Mouse (Mus musculus): Measurements from ENCODE around the gene Sys1. TPM values are rescaled to one million over a fixed set of nuclear protein-coding genes. Genes with fewer than 3 reads are reported as not detected.

Sys1 gene
- total RNA-seq, 4 experiments from 2014 or later = 40.4 to 45.8 (median 44.8) TPM

- DNase-seq (ENCODE audit: low spot score in 2 of 2) = no peak
These were observed 3.6 kb upstream of the Sys1 start for GRCm38 (mm10) chr2:164453047-164453757.

- DNase-seq (ENCODE audit: low spot score in 2 of 2) = no peak
These were observed 2.8 kb upstream of the Sys1 start for GRCm38 (mm10) chr2:164453887-164454500.

- DNase-seq (ENCODE audit: low spot score in 2 of 2) = peak; percentile 59 to 70
These were observed 1.9 kb upstream of the Sys1 start for GRCm38 (mm10) chr2:164454846-164455245.

- DNase-seq (ENCODE audit: low spot score in 2 of 2) = no peak
These were observed 1.2 kb upstream of the Sys1 start for GRCm38 (mm10) chr2:164455421-164456190.

GRCm38 (mm10) chr2:164456413-164456812, 351 bp upstream of the Sys1 start:
- no peak for DNase-seq (ENCODE audit: low spot score in 2 of 2)

- DNase-seq (ENCODE audit: low spot score in 2 of 2) = no peak
These were observed 1.2 kb downstream of the Sys1 start for GRCm38 (mm10) chr2:164457942-164458341.

GRCm38 (mm10) chr2:164458535-164458934, 1.8 kb downstream of the Sys1 start:
- DNase-seq (ENCODE audit: low spot score in 2 of 2) = no peak

- DNase-seq (ENCODE audit: low spot score in 2 of 2) = peak; percentile 97 to 98
These were observed 4.2 kb downstream of the Sys1 start, which contains the start of gene Gm20458 for GRCm38 (mm10) chr2:164460745-164461551. TSS of gene Gm20458 (plus strand) at chr2:164460967.

GRCm38 (mm10) chr2:164465161-164465560, 8.4 kb downstream of the Sys1 start:
- DNase-seq (ENCODE audit: low spot score in 2 of 2) = no peak

- DNase-seq (ENCODE audit: low spot score in 2 of 2) = no peak
These were observed 10.0 kb downstream of the Sys1 start for GRCm38 (mm10) chr2:164466787-164467186.

- DNase-seq (ENCODE audit: low spot score in 2 of 2) = peak in 1 of 2 experiments; percentile 44
These were observed 13.5 kb downstream of the Sys1 start for GRCm38 (mm10) chr2:164470254-164470653.

- no peak for DNase-seq (ENCODE audit: low spot score in 2 of 2)
These were observed 16.9 kb downstream of the Sys1 start, which contains the start of gene Trp53tg5 for GRCm38 (mm10) chr2:164473624-164474023. TSS of gene Trp53tg5 (minus strand) at chr2:164473724.

- no peak for DNase-seq (ENCODE audit: low spot score in 2 of 2)
These were observed 29.0 kb downstream of the Sys1 start, which contains the start of gene Dbndd2 for GRCm38 (mm10) chr2:164485681-164486257. TSS of gene Dbndd2 (plus strand) at chr2:164486106.

- peak; percentile 82 to 83 for DNase-seq (ENCODE audit: low spot score in 2 of 2)
These were observed 29.7 kb downstream of the Sys1 start for GRCm38 (mm10) chr2:164486258-164487114.

- DNase-seq (ENCODE audit: low spot score in 2 of 2) = peak in 1 of 2 experiments; percentile 25
These were observed 30.4 kb downstream of the Sys1 start for GRCm38 (mm10) chr2:164487115-164487527.

- peak; percentile 71 to 76 for DNase-seq (ENCODE audit: low spot score in 2 of 2)
These were observed 31.0 kb downstream of the Sys1 start for GRCm38 (mm10) chr2:164487812-164488211.

GRCm38 (mm10) chr2:164494126-164494525, 37.4 kb downstream of the Sys1 start:
- peak in 1 of 2 experiments; percentile 28 for DNase-seq (ENCODE audit: low spot score in 2 of 2)

- no peak for DNase-seq (ENCODE audit: low spot score in 2 of 2)
These were observed 39.6 kb downstream of the Sys1 start for GRCm38 (mm10) chr2:164496331-164496730.

GRCm38 (mm10) chr2:164496847-164497690, 40.3 kb downstream of the Sys1 start, which contains the start of gene Pigt:
TSS of gene Pigt (plus strand) at chr2:164497520.
- DNase-seq (ENCODE audit: low spot score in 2 of 2) = peak; percentile 81 to 84

Data from layer of hippocampus, adult 8-10 months (tissue).